Mouse (Mus musculus): ENCODE measurements around the gene Ulk1. TPM values are rescaled to one million over a fixed set of nuclear protein-coding genes. Genes with fewer than 3 reads are reported as not detected.

Gene Ulk1
- total RNA-seq, 1 experiment from 2014 or later = 15.6 TPM

GRCm38 (mm10) chr5:110808061-110808631 is 1.8 kb downstream of the Ulk1 start:
- ATAC-seq (replicated peaks in 1 of 2; ENCODE audit: insufficient read depth in 1 of 2, low FRiP score in 2 of 2, low TSS enrichment in 1 of 2, low read depth in 1 of 2, poor library complexity in 2 of 2, severe bottlenecking in 2 of 2) = peak; percentile 70 to 71

GRCm38 (mm10) chr5:110807453-110807852 is 2.4 kb downstream of the Ulk1 start:
- no peak for ATAC-seq (replicated peaks in 1 of 2; ENCODE audit: insufficient read depth in 1 of 2, low FRiP score in 2 of 2, low TSS enrichment in 1 of 2, low read depth in 1 of 2, poor library complexity in 2 of 2, severe bottlenecking in 2 of 2)

- ATAC-seq (replicated peaks in 1 of 2; ENCODE audit: insufficient read depth in 1 of 2, low FRiP score in 2 of 2, low TSS enrichment in 1 of 2, low read depth in 1 of 2, poor library complexity in 2 of 2, severe bottlenecking in 2 of 2) = no peak
These were observed 3.2 kb downstream of the Ulk1 start for GRCm38 (mm10) chr5:110806676-110807075.

- no peak for ATAC-seq (replicated peaks in 1 of 2; ENCODE audit: insufficient read depth in 1 of 2, low FRiP score in 2 of 2, low TSS enrichment in 1 of 2, low read depth in 1 of 2, poor library complexity in 2 of 2, severe bottlenecking in 2 of 2)
These were observed 3.7 kb downstream of the Ulk1 start for GRCm38 (mm10) chr5:110806154-110806553.

GRCm38 (mm10) chr5:110804012-110804743 is 5.7 kb downstream of the Ulk1 start:
- ATAC-seq (replicated peaks in 1 of 2; ENCODE audit: insufficient read depth in 1 of 2, low FRiP score in 2 of 2, low TSS enrichment in 1 of 2, low read depth in 1 of 2, poor library complexity in 2 of 2, severe bottlenecking in 2 of 2) = no peak

- ATAC-seq (replicated peaks in 1 of 2; ENCODE audit: insufficient read depth in 1 of 2, low FRiP score in 2 of 2, low TSS enrichment in 1 of 2, low read depth in 1 of 2, poor library complexity in 2 of 2, severe bottlenecking in 2 of 2) = no peak
These were observed 7.1 kb downstream of the Ulk1 start for GRCm38 (mm10) chr5:110802809-110803208.

GRCm38 (mm10) chr5:110802186-110802585 is 7.7 kb downstream of the Ulk1 start:
- no peak for ATAC-seq (replicated peaks in 1 of 2; ENCODE audit: insufficient read depth in 1 of 2, low FRiP score in 2 of 2, low TSS enrichment in 1 of 2, low read depth in 1 of 2, poor library complexity in 2 of 2, severe bottlenecking in 2 of 2)

- ATAC-seq (replicated peaks in 1 of 2; ENCODE audit: insufficient read depth in 1 of 2, low FRiP score in 2 of 2, low TSS enrichment in 1 of 2, low read depth in 1 of 2, poor library complexity in 2 of 2, severe bottlenecking in 2 of 2) = no peak
These were observed 8.8 kb downstream of the Ulk1 start for GRCm38 (mm10) chr5:110801036-110801624.

GRCm38 (mm10) chr5:110797696-110798095 is 12.2 kb downstream of the Ulk1 start:
- no peak for ATAC-seq (replicated peaks in 1 of 2; ENCODE audit: insufficient read depth in 1 of 2, low FRiP score in 2 of 2, low TSS enrichment in 1 of 2, low read depth in 1 of 2, poor library complexity in 2 of 2, severe bottlenecking in 2 of 2)

GRCm38 (mm10) chr5:110794363-110794762 is 15.5 kb downstream of the Ulk1 start:
- ATAC-seq (replicated peaks in 1 of 2; ENCODE audit: insufficient read depth in 1 of 2, low FRiP score in 2 of 2, low TSS enrichment in 1 of 2, low read depth in 1 of 2, poor library complexity in 2 of 2, severe bottlenecking in 2 of 2) = no peak

- ATAC-seq (replicated peaks in 1 of 2; ENCODE audit: insufficient read depth in 1 of 2, low FRiP score in 2 of 2, low TSS enrichment in 1 of 2, low read depth in 1 of 2, poor library complexity in 2 of 2, severe bottlenecking in 2 of 2) = peak; percentile 61 to 64; a peak in 3 of 4 replicates
These were observed 21.2 kb downstream of the Ulk1 start for GRCm38 (mm10) chr5:110788684-110789083.

GRCm38 (mm10) chr5:110786081-110786835 is 23.6 kb downstream of the Ulk1 start:
- ATAC-seq (replicated peaks in 1 of 2; ENCODE audit: insufficient read depth in 1 of 2, low FRiP score in 2 of 2, low TSS enrichment in 1 of 2, low read depth in 1 of 2, poor library complexity in 2 of 2, severe bottlenecking in 2 of 2) = peak in 1 of 2 experiments; percentile 23; a peak in 1 of 4 replicates

GRCm38 (mm10) chr5:110783150-110783549 is 26.7 kb downstream of the Ulk1 start:
- no peak for ATAC-seq (replicated peaks in 1 of 2; ENCODE audit: insufficient read depth in 1 of 2, low FRiP score in 2 of 2, low TSS enrichment in 1 of 2, low read depth in 1 of 2, poor library complexity in 2 of 2, severe bottlenecking in 2 of 2)

- ATAC-seq (replicated peaks in 1 of 2; ENCODE audit: insufficient read depth in 1 of 2, low FRiP score in 2 of 2, low TSS enrichment in 1 of 2, low read depth in 1 of 2, poor library complexity in 2 of 2, severe bottlenecking in 2 of 2) = no peak
These were observed 28.2 kb downstream of the Ulk1 start for GRCm38 (mm10) chr5:110781529-110782238.

GRCm38 (mm10) chr5:110780761-110781528 is 29.0 kb downstream of the Ulk1 start:
- no peak; a peak in 1 of 4 replicates for ATAC-seq (replicated peaks in 1 of 2; ENCODE audit: insufficient read depth in 1 of 2, low FRiP score in 2 of 2, low TSS enrichment in 1 of 2, low read depth in 1 of 2, poor library complexity in 2 of 2, severe bottlenecking in 2 of 2)

- peak; percentile 79 to 84 for ATAC-seq (replicated peaks in 1 of 2; ENCODE audit: insufficient read depth in 1 of 2, low FRiP score in 2 of 2, low TSS enrichment in 1 of 2, low read depth in 1 of 2, poor library complexity in 2 of 2, severe bottlenecking in 2 of 2)
These were observed 29.7 kb downstream of the Ulk1 start, which contains the start of gene Pus1 for GRCm38 (mm10) chr5:110779998-110780760. Gene Pus1, minus strand, starts transcription at chr5:110780659.
